Mouse (Mus musculus) small intestine, adult 2 months (tissue): ENCODE data around the gene Alkbh2. TPM values are rescaled to one million over a fixed set of nuclear protein-coding genes. Genes with fewer than 3 reads are reported as not detected.

Source experiments
- H3K27ac ChIP-seq: fragments of 200-500 bp; 2 replicates; pipeline ENCODE4 v1.5.1; 2012; ENCODE audit warnings: low read depth, low read length, control low read depth, inconsistent platforms; ENCODE audit not compliant: insufficient read depth
- H3K27me3 ChIP-seq: fragments of 200-500 bp; 2 replicates; pipeline ENCODE4 v1.6.1; 2012; ENCODE audit warnings: mild to moderate bottlenecking, moderate library complexity, low read length, inconsistent platforms; ENCODE audit not compliant: control insufficient read depth, insufficient read depth
- H3K36me3 ChIP-seq: fragments of 200-500 bp; 2 replicates; pipeline ENCODE4 v1.6.1; 2012; ENCODE audit warnings: mild to moderate bottlenecking, low read length, control low read depth, inconsistent platforms; ENCODE audit not compliant: control insufficient read depth, insufficient read depth
- H3K4me1 ChIP-seq: fragments of 200-500 bp; 2 replicates; pipeline ENCODE4 v1.6.1; 2012; ENCODE audit warnings: low read length, inconsistent platforms, mixed read lengths; ENCODE audit not compliant: control insufficient read depth, insufficient read depth, insufficient read length
- H3K4me3 ChIP-seq: fragments of 200-500 bp; 2 replicates; pipeline ENCODE4 v1.5.1; 2012; ENCODE audit warnings: low read depth, mild to moderate bottlenecking, control low read depth, inconsistent platforms, low read length, moderate library complexity
- CTCF ChIP-seq: fragments of 200-500 bp; IDR thresholded peaks from 2 replicates; pipeline ENCODE4 v1.5.1; 2012; ENCODE audit warnings: low read depth, mild to moderate bottlenecking, control low read depth, inconsistent platforms, low read length, moderate library complexity, mixed read lengths; ENCODE audit not compliant: insufficient replicate concordance, insufficient read length; ENCODE audit errors: extremely low read depth
- POLR2A ChIP-seq: fragments of 200-500 bp; IDR thresholded peaks from 2 replicates; pipeline ENCODE4 v1.6.1; 2012; ENCODE audit warnings: low read depth, mild to moderate bottlenecking, control low read depth, inconsistent platforms, low read length, moderate library complexity
- WGBS: fragments of 180-500 bp; shearing (Covaris S2); methylation state at CpG from one replicate; pipeline ENCODE4 v1.1.7; 2018; 5-methylcytosine and 5-hydroxymethylcytosine counted together
- polyA plus RNA-seq: library from polyadenylated mRNA; depleted of rRNA; stranded (reverse); fragments of >200 nt; gene quantifications from 2 replicates; pipeline ENCODE4 v1.2.3, GENCODE M21; 2012

Gene Alkbh2
- polyA plus RNA-seq, 1 experiment, result 6.6 TPM

DNA sequence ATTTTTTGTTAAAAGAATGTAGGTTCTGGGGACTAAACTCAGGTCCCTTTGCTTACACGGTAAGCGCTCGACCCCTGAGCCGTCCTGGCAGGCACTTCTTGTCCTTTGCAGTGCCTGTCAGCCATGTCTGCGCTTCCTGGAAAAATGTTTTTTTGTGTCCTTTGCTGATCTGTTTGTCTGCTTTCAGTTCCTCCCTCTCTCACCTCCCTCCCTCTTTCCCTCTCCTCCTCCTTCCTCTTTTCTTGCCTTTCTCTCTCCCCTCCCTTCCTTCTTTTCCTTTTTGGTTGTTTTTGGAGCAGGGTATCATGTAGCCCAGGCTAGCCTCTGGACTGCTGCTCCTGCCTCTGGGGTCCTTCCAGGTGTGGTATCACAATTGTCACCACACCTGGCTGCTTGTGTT, 13.0 kb downstream of the Alkbh2 start:
- H3K4me3 ChIP-seq, result no peak overlapping the region
- 0 out of 2 replicates have a peak, but pooled peaks cover 2% of the 10 kb centered on the region for H3K4me1 ChIP-seq
- H3K27ac ChIP-seq, result no peak overlapping the region
- H3K27me3 ChIP-seq, result no peaks in the 10 kb centered on the region
- WGBS, result 78% methylated on average over 5 of the region's 5 CpGs
- peaks cover 27% of the 10 kb centered on the region for H3K36me3 ChIP-seq
- TF ChIP-seq POLR2A, result no peak
- TF ChIP-seq CTCF, result no peak

DNA sequence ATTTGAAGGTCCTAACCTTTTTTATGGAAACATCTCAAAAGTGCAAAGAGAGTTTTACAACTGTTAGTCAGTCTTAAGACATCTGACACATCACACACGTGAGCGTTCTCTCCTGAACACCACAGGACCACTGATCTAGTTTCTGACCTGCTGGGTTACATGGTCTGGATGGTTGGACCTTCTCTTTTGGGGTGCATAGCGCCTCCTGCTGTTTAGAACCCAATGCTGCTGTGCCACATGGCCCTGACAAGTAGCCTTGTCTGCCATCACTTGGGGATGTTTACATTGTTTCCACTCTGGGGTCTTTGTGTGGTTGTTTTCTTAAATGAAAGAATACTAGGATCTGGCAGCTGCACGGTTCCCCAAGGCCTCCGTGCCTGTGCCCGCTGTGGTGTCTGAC, 14.7 kb downstream of the Alkbh2 start:
- Histone ChIP-seq H3K27ac (no peak overlapping the region), H3K4me3 (no peak overlapping the region), H3K36me3 (peaks cover 42% of the 10 kb centered on the region), H3K4me1 (no peaks in the 10 kb centered on the region), H3K27me3 (no peaks in the 10 kb centered on the region)
- 90% methylated on average over 6 of the region's 6 CpGs for WGBS
- TF ChIP-seq POLR2A (no peak), CTCF (peak; percentile 25; the same call in 1 of the 2 replicates)

DNA sequence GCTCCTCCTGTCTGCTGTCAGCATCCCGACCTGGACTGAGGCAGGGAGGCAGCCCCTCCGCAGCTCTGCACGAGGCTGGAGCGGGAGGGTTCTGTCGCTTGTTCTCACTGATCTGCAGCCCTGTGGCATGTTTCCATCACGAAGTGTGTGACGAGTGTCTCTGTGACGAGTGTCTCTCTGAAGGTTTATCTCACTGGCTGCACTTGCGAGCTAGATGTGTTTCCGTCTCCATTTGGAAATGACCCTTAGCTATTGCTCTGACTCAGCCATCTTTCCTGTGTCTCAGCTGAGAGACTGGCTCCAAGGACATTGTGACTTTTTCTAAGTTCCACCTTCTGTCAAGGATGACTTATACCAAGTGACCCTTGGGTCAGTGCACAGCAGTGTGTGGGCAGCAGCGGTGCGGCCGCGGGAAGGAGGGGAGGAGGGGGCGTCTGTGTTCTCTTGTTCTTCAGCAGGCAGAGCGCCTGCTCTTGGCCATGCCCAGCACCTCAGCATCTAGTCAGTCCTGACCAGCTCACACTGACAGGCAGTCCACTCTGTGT, 21.6 kb downstream of the Alkbh2 start:
- WGBS, result 89% methylated on average over 16 of the region's 16 CpGs
- Histone ChIP-seq H3K36me3 (peaks cover 48% of the 10 kb centered on the region), H3K4me1 (no peaks in the 10 kb centered on the region), H3K27ac (no peak overlapping the region), H3K27me3 (no peaks in the 10 kb centered on the region), H3K4me3 (no peak overlapping the region)
- TF ChIP-seq CTCF (no peak), POLR2A (no peak)

DNA sequence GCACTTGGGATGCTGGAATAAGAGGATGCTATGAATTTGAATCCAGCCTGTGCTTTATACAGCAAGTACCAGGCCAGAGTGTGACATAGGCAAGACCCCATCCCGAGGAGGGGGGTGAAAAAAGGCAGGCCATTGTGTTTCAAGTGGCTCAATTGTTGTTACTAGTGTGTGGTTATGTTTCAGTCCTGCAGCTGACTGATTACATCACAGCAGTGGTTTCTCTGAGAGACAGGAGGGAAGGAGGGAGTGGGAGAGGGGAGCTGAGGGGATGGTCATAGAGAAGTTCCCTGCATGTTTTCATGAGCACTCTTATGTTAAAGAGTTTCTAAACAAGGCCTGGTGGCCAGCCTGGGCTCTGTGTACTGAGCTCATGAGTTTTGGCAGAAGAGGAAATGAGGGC, 25.2 kb downstream of the Alkbh2 start:
- Histone ChIP-seq H3K4me1 (peaks cover 7% of the 10 kb centered on the region), H3K4me3 (no peak overlapping the region), H3K27me3 (no peaks in the 10 kb centered on the region), H3K27ac (no peak overlapping the region), H3K36me3 (peaks cover 18% of the 10 kb centered on the region)
- 67% methylated on average over 1 of the region's 1 CpGs for WGBS
- no peak for TF ChIP-seq CTCF

DNA sequence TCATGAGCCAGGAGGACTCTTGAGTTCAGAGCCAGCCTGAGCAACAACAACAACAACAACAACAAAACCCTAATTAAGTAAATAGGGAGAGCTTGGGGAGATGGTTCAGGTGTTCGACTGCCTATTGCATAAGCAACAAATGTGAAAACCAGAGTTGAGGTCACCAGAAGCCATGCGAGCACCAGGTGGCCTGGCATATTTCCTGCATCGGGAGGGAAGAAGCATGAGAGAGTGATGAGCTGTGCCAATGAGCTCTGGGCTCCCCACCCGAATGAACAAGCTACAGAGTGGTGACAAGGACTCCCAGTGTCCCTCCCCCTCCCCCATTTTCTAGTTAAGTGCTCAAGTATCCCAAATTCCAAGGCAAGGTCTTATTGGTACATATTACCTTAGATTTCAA, 26.1 kb downstream of the Alkbh2 start:
- WGBS, result 81% methylated on average over 4 of the region's 4 CpGs
- Histone ChIP-seq H3K4me1 (peaks cover 7% of the 10 kb centered on the region), H3K27ac (no peak overlapping the region), H3K36me3 (peaks cover 16% of the 10 kb centered on the region; the same call in 1 of the 2 replicates), H3K27me3 (no peaks in the 10 kb centered on the region), H3K4me3 (no peak overlapping the region)
- no peak for TF ChIP-seq POLR2A
- no peak for TF ChIP-seq CTCF

DNA sequence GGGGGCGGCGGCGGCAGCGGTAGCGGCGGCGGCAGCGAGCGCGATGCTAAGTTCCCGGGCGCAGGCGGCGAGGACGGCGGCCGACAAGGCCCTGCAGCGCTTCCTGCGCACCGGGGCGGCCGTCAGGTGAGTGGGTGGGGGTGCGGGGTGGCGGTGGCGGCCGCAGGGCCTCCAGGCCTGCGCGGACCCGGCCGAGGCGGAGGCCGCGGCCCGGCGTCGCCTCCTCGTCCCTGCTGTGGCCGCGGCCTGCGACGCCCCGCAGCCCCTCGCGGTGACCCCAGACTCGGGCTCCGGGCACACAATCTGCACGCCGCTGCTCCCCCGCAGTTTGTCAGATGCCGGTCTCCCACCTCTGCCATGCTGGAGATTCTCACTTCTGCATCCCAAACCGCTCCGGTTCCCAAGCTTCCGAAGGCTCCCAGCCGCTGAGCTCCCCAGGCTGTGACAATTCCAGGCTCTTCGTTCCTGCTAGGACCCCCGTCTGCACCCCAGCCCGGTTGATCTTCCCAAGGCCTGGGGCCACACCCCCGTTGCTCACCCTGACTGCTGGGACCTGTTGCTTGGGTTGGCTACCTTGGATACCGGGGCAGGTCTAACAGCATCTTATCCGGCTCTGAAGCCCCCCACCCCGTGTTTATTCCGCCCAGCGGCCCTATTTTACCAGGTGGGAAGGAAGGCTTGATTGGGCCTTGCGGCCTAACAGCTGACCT, 27.5 kb downstream of the Alkbh2 start:
- WGBS, result 3% methylated on average over 64 of the region's 64 CpGs
- H3K36me3 ChIP-seq, result peaks cover 5% of the 10 kb centered on the region; the same call in 1 of the 2 replicates
- no peak overlapping the region for H3K27ac ChIP-seq
- no peaks in the 10 kb centered on the region for H3K27me3 ChIP-seq
- H3K4me3 ChIP-seq, result peak overlapping the region; percentile 80
- TF ChIP-seq CTCF, result no peak
- no peak for TF ChIP-seq POLR2A
- peaks cover 7% of the 10 kb centered on the region for H3K4me1 ChIP-seq

DNA sequence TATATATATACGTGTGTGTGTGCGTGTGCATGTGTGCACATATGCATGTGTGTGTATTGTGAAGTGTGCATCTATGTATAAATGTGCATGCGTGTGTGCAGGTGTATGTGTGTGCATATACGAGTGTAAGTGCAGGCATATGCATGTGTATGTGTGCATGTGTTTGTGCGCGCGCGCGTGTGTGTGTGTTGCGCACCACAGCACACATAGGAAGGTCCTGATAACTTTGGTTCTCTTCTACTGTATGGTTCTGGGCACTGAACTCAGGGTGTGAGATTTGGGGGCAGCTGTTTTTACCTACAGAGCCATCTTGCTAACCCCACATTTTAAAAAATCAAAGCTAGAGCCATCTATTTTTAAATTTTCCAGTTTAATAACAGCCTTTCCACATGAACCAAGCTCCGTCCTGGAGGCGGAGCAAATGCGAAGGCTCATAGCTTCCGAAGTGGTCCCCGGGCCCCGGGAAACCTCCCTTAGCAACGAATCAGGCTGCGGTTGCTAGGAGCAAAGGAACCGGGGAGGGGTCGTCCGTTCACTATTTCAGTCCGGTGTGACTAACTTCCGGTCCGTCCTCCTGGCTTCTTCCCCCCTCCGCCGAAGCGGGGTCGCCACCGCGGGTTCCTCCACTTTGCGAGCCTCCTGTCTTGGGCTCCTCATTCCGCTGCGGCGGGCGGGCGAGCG, 28.2 kb downstream of the Alkbh2 start:
- Histone ChIP-seq H3K27me3 (no peaks in the 10 kb centered on the region), H3K27ac (no peak overlapping the region), H3K4me3 (peak overlapping the region; percentile 80), H3K36me3 (0 out of 2 replicates have a peak, but pooled peaks cover 3% of the 10 kb centered on the region), H3K4me1 (peaks cover 7% of the 10 kb centered on the region)
- WGBS, result 9% methylated on average over 37 of the region's 37 CpGs
- TF ChIP-seq CTCF, result no peak
- TF ChIP-seq POLR2A, result no peak
